Mouse (Mus musculus): ENCODE measurements around the gene Efcab11. TPM values are rescaled to one million over a fixed set of nuclear protein-coding genes. Genes with fewer than 3 reads are reported as not detected.

Efcab11 gene
- total and polyA plus RNA-seq, 3 experiments = 5.8 to 19.9 (median 8.0) TPM

DNA sequence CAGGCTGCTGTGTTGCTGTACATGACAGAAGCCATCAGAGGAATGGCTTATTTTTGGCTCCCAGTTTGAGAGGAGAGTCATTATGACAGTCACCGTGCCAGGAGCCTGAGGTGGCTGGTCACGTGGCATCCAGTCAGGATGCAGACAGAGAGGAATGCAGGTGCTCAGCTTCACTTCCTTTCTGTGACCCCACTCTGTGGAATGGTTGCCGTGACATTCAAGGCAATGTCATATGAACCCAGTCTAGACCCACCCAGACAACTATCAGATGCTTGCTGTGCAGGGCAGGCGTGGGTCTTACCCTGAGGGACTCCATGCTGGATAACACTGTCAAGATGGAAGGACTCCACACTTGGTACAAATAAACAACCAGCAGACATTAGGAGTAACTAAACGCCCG is 146.0 kb downstream of the Efcab11 start:
- no peak overlapping the region for H3K4me3 ChIP-seq (ENCODE audit: low read depth, low read length)
- H3K27me3 ChIP-seq (ENCODE audit: insufficient read depth, low read length) = no peaks in the 10 kb centered on the region
- ATAC-seq (ENCODE audit: extremely low read depth, insufficient number of reproducible peaks, low FRiP score, poor library complexity, severe bottlenecking) (no peak), DNase-seq (ENCODE audit: low spot score) (no peak)
- H3K9me3 ChIP-seq (replicated peaks) = peaks cover 14% of the 10 kb centered on the region
- no peaks in the 10 kb centered on the region for H3K36me3 ChIP-seq (replicated peaks)
- TF ChIP-seq POLR2AphosphoS5 (IDR thresholded peaks at IDR 0.05; ENCODE audit: insufficient replicate concordance, low read depth, low read length) = no peak
- no peak for TF ChIP-seq GATA2 (IDR thresholded peaks at IDR 0.05; ENCODE audit: borderline replicate concordance, low read depth, low read length)
- TF ChIP-seq TAL1 (conservative IDR thresholded peaks at IDR 0.05; ENCODE audit: low read depth, low read length) = no peak
- TF ChIP-seq CTCF (IDR thresholded peaks at IDR 0.05; ENCODE audit: low read depth, low read length) = no peak
- no peak for TF ChIP-seq GATA1 (IDR thresholded peaks at IDR 0.05; ENCODE audit: borderline replicate concordance, low read length)
- no peaks in the 10 kb centered on the region for H3K4me1 ChIP-seq (ENCODE audit: insufficient read depth, low read depth, low read length)

DNA sequence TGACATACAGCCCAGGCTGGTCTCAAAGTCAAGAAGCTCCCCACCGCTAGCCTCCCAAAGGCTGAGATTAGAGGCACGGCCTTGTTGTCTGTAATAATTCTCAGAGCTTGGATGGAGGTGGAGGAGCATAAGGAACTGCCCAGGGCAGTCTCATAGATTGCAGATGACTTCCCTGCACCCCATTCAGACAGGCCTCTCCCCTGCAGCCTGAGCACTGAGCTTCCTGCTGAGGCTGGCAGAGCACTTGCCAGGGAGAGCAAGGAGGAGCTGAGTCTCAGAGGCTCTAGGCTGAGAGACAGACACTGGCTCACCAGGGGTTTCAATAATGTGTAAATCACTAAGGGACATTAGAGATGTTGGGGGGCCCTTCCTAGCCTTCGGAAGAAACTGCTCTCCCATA is 147.3 kb downstream of the Efcab11 start:
- Histone ChIP-seq H3K4me3 (ENCODE audit: low read depth, low read length) (no peak overlapping the region), H3K27me3 (ENCODE audit: insufficient read depth, low read length) (no peaks in the 10 kb centered on the region), H3K36me3 (replicated peaks) (no peaks in the 10 kb centered on the region), H3K9me3 (replicated peaks) (peaks cover 14% of the 10 kb centered on the region), H3K4me1 (ENCODE audit: insufficient read depth, low read depth, low read length) (no peaks in the 10 kb centered on the region)
- ATAC-seq (ENCODE audit: extremely low read depth, insufficient number of reproducible peaks, low FRiP score, poor library complexity, severe bottlenecking) = no peak
- DNase-seq (ENCODE audit: low spot score) = no peak
- no peak for TF ChIP-seq GATA2 (IDR thresholded peaks at IDR 0.05; ENCODE audit: borderline replicate concordance, low read depth, low read length)
- TF ChIP-seq TAL1 (conservative IDR thresholded peaks at IDR 0.05; ENCODE audit: low read depth, low read length) = no peak
- no peak for TF ChIP-seq GATA1 (IDR thresholded peaks at IDR 0.05; ENCODE audit: borderline replicate concordance, low read length)
- TF ChIP-seq POLR2AphosphoS5 (IDR thresholded peaks at IDR 0.05; ENCODE audit: insufficient replicate concordance, low read depth, low read length) = no peak
- TF ChIP-seq CTCF (IDR thresholded peaks at IDR 0.05; ENCODE audit: low read depth, low read length) = no peak

DNA sequence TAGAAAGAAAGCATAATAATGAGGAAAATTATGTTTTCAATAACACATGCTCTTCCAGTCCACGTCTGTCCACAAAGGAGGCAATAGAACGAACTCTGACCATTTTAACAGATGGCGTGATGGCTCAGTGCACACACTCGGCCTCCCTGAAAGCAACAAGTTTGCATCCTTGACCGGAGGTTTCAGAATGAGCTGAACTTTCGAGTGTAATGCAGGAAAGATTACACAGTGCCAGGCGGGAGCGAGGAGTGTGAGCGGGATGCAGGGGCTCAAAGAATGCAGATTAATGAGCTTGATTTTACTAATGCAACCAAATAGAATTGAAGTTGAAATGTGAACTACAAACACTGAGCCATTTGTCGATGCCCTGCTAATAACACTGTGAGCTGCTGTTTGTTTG is 149.1 kb downstream of the Efcab11 start:
- no peak for ATAC-seq (ENCODE audit: extremely low read depth, insufficient number of reproducible peaks, low FRiP score, poor library complexity, severe bottlenecking)
- no peak overlapping the region for H3K4me3 ChIP-seq (ENCODE audit: low read depth, low read length)
- H3K9me3 ChIP-seq (replicated peaks) = peaks cover 14% of the 10 kb centered on the region
- no peak for DNase-seq (ENCODE audit: low spot score)
- no peaks in the 10 kb centered on the region for H3K36me3 ChIP-seq (replicated peaks)
- TF ChIP-seq GATA2 (IDR thresholded peaks at IDR 0.05; ENCODE audit: borderline replicate concordance, low read depth, low read length) (no peak), TAL1 (conservative IDR thresholded peaks at IDR 0.05; ENCODE audit: low read depth, low read length) (no peak), POLR2AphosphoS5 (IDR thresholded peaks at IDR 0.05; ENCODE audit: insufficient replicate concordance, low read depth, low read length) (no peak)
- no peaks in the 10 kb centered on the region for H3K4me1 ChIP-seq (ENCODE audit: insufficient read depth, low read depth, low read length)
- H3K27me3 ChIP-seq (ENCODE audit: insufficient read depth, low read length) = no peaks in the 10 kb centered on the region

DNA sequence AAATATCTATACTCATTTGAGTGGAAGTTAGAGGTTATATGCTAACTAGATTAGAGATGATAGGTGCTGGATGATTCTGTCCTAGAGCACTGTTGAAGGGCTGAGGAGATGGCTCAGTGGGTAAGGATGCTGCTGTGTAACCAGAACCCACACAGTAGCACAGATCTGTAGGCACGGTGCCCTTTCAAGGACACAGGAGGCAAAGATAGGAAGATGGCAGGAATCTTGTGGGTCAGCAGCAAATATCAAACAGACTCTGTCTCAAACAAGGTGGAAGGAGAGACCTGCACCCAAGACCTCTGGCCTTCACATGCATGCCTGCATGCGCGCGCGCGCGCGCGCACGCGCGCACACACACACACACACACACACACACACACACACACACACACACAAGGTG is 160.0 kb downstream of the Efcab11 start:
- H3K27me3 ChIP-seq (ENCODE audit: insufficient read depth, low read length) = no peaks in the 10 kb centered on the region
- no peak for ATAC-seq (ENCODE audit: extremely low read depth, insufficient number of reproducible peaks, low FRiP score, poor library complexity, severe bottlenecking)

DNA sequence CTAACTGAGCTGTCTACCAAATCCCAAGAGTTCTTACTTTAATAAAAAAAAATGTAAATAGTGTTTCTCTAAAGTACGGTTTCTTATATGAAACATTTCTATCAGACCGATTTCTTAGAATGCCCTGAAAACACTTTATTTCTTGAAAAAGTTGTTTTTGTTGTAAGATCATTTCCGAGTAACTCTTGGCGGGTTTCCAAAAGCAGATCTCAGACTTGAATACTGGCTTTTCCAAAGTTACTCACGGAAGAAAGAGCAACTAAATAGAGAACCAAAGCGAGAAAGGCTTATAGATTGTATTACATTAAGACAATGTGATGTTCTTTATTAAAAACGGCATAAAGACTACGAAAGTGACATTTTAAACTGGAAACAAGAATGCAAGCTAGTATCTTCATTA is 160.4 kb downstream of the Efcab11 start:
- Histone ChIP-seq H3K9me3 (replicated peaks) (peaks cover 12% of the 10 kb centered on the region), H3K4me3 (ENCODE audit: low read depth, low read length) (no peak overlapping the region), H3K27me3 (ENCODE audit: insufficient read depth, low read length) (no peaks in the 10 kb centered on the region), H3K36me3 (replicated peaks) (no peaks in the 10 kb centered on the region), H3K4me1 (ENCODE audit: insufficient read depth, low read depth, low read length) (no peaks in the 10 kb centered on the region)
- ATAC-seq (ENCODE audit: extremely low read depth, insufficient number of reproducible peaks, low FRiP score, poor library complexity, severe bottlenecking) (no peak), DNase-seq (ENCODE audit: low spot score) (no peak)
- TF ChIP-seq GATA1 (IDR thresholded peaks at IDR 0.05; ENCODE audit: borderline replicate concordance, low read length) = no peak

More for the DNA sequence above, 160.0 kb downstream of the Efcab11 start:
- no peaks in the 10 kb centered on the region for H3K4me1 ChIP-seq (ENCODE audit: insufficient read depth, low read depth, low read length)
- H3K9me3 ChIP-seq (replicated peaks) = peaks cover 12% of the 10 kb centered on the region
- no peaks in the 10 kb centered on the region for H3K36me3 ChIP-seq (replicated peaks)
- TF ChIP-seq GATA1 (IDR thresholded peaks at IDR 0.05; ENCODE audit: borderline replicate concordance, low read length) = no peak
- TF ChIP-seq GATA2 (IDR thresholded peaks at IDR 0.05; ENCODE audit: borderline replicate concordance, low read depth, low read length) = no peak
- TF ChIP-seq TAL1 (conservative IDR thresholded peaks at IDR 0.05; ENCODE audit: low read depth, low read length) = no peak
- H3K4me3 ChIP-seq (ENCODE audit: low read depth, low read length) = no peak overlapping the region
- no peak for DNase-seq (ENCODE audit: low spot score)

DNA sequence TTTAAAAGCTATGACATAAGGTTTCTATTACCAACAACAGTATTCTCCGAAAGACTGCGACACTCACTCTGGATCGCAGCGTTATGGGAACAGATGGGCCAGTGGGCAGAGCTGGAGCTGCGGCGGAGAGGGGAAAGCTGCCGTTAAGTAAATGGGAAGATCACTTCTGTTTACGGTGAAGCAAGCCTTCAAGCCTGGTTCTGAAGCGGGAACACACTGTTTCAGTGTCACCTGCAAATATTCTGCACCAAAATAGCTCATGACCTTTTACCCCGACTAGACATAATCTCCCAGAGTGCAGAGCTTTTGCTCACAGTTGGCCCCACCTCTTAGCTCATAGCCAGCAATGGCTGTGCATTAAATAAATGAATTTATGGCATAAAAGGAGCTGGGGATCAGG is 162.9 kb downstream of the Efcab11 start:
- Histone ChIP-seq H3K4me3 (ENCODE audit: low read depth, low read length) (no peak overlapping the region), H3K9me3 (replicated peaks) (peaks cover 12% of the 10 kb centered on the region), H3K4me1 (ENCODE audit: insufficient read depth, low read depth, low read length) (no peaks in the 10 kb centered on the region), H3K36me3 (replicated peaks) (no peaks in the 10 kb centered on the region), H3K27me3 (ENCODE audit: insufficient read depth, low read length) (no peaks in the 10 kb centered on the region)
- DNase-seq (ENCODE audit: low spot score) (no peak), ATAC-seq (ENCODE audit: extremely low read depth, insufficient number of reproducible peaks, low FRiP score, poor library complexity, severe bottlenecking) (no peak)
- no peak for TF ChIP-seq GATA1 (IDR thresholded peaks at IDR 0.05; ENCODE audit: borderline replicate concordance, low read length)
- no peak for TF ChIP-seq CTCF (IDR thresholded peaks at IDR 0.05; ENCODE audit: low read depth, low read length)
- TF ChIP-seq POLR2AphosphoS5 (IDR thresholded peaks at IDR 0.05; ENCODE audit: insufficient replicate concordance, low read depth, low read length) = no peak
- TF ChIP-seq GATA2 (IDR thresholded peaks at IDR 0.05; ENCODE audit: borderline replicate concordance, low read depth, low read length) = no peak
- TF ChIP-seq TAL1 (conservative IDR thresholded peaks at IDR 0.05; ENCODE audit: low read depth, low read length) = no peak

DNA sequence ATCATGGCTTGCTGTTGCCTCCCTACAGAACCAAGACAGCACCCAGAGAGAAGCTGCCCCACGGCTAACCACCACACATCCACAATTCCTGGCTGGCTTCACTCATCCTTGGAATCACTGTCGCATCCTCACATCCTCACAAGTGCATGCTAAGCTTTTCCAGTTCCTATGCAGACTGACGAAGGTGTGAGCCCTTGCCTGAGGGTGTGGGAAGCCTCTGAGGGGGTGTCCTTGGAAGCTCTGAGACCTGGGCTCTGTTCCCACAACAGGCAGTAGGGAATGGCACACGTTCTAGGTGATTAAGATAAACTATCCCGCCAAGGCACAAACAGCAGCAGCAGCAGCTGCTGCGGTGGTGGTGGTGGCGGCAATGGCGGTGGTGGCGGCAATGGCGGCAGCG is 164.5 kb downstream of the Efcab11 start:
- no peak overlapping the region for H3K4me3 ChIP-seq (ENCODE audit: low read depth, low read length)
- H3K27me3 ChIP-seq (ENCODE audit: insufficient read depth, low read length) = no peaks in the 10 kb centered on the region
- H3K9me3 ChIP-seq (replicated peaks) = peaks cover 16% of the 10 kb centered on the region
- ATAC-seq (ENCODE audit: extremely low read depth, insufficient number of reproducible peaks, low FRiP score, poor library complexity, severe bottlenecking) (no peak), DNase-seq (ENCODE audit: low spot score) (no peak)
- no peaks in the 10 kb centered on the region for H3K4me1 ChIP-seq (ENCODE audit: insufficient read depth, low read depth, low read length)
- no peak for TF ChIP-seq POLR2AphosphoS5 (IDR thresholded peaks at IDR 0.05; ENCODE audit: insufficient replicate concordance, low read depth, low read length)
- TF ChIP-seq CTCF (IDR thresholded peaks at IDR 0.05; ENCODE audit: low read depth, low read length) = no peak
- TF ChIP-seq GATA2 (IDR thresholded peaks at IDR 0.05; ENCODE audit: borderline replicate concordance, low read depth, low read length) = no peak
- no peak for TF ChIP-seq TAL1 (conservative IDR thresholded peaks at IDR 0.05; ENCODE audit: low read depth, low read length)
- TF ChIP-seq GATA1 (IDR thresholded peaks at IDR 0.05; ENCODE audit: borderline replicate concordance, low read length) = no peak
- H3K36me3 ChIP-seq (replicated peaks) = no peaks in the 10 kb centered on the region
